Mouse (Mus musculus) hindbrain, postnatal 0 days (tissue): Measurements from ENCODE around the gene Gipc1. TPM values are rescaled to one million over a fixed set of nuclear protein-coding genes. Genes with fewer than 3 reads are reported as not detected.
A peak's percentile ranks its signal among the peaks of the same experiment; 100 is the strongest.

Experiments
- ATAC-seq: fragments of 200-750 bp; cut with Nextera tagmentation; 2 replicates; pipeline ENCODE4 v1.8.0; 2017; ENCODE audit warnings: mild to moderate bottlenecking, moderate TSS enrichment, moderate library complexity
- DNase-seq: peaks from one replicate; pipeline ENCODE4 v3.0.0-alpha.2; 2015; ENCODE audit warnings: low spot score
- H3K27ac ChIP-seq: fragments of 300-500 bp; sonication (generic); 2 replicates; pipeline ENCODE4 v1.5.1; 2014; ENCODE audit warnings: mild to moderate bottlenecking
- H3K27me3 ChIP-seq: fragments of 300-500 bp; sonication (generic); 2 replicates; pipeline ENCODE4 v1.6.1; 2014; ENCODE audit warnings: low read length, mixed read lengths; ENCODE audit not compliant: insufficient read depth
- H3K36me3 ChIP-seq: fragments of 300-500 bp; sonication (generic); 2 replicates; pipeline ENCODE4 v1.6.1; 2014; ENCODE audit warnings: low read length, mixed read lengths; ENCODE audit not compliant: insufficient read depth
- H3K4me1 ChIP-seq: fragments of 300-500 bp; sonication (generic); 2 replicates; pipeline ENCODE4 v1.6.1; 2014; ENCODE audit warnings: antibody characterized with exemption, low read length, mixed read lengths; ENCODE audit not compliant: insufficient read depth
- H3K4me2 ChIP-seq: fragments of 300-500 bp; sonication (generic); 2 replicates; pipeline ENCODE4 v1.6.1; 2014; ENCODE audit warnings: low read depth, mild to moderate bottlenecking, low read length, moderate library complexity, mixed read lengths
- H3K4me3 ChIP-seq: fragments of 300-500 bp; sonication (generic); 2 replicates; pipeline ENCODE4 v1.5.1; 2014; ENCODE audit warnings: low read length
- H3K9ac ChIP-seq: fragments of 300-500 bp; sonication (generic); replicated peaks from 2 replicates; pipeline ENCODE4 v1.6.1; 2014; ENCODE audit warnings: mild to moderate bottlenecking, low read length, moderate library complexity, mixed read lengths
- H3K9me3 ChIP-seq: fragments of 300-500 bp; sonication (generic); 2 replicates; pipeline ENCODE4 v1.6.1; 2016; ENCODE audit warnings: low read length, mixed read lengths
- CTCF ChIP-seq: IDR thresholded peaks from 2 replicates; pipeline ENCODE4 v1.5.1; 2016; ENCODE audit warnings: antibody characterized with exemption, control low read depth, low read depth
- WGBS: fragments of 180-500 bp; shearing (Covaris S2); extraction: QIAGEN DNeasy Blood & Tissue Kit; methylation state at CpG from one replicate; pipeline ENCODE4 v1.1.7; 2014; 5-methylcytosine and 5-hydroxymethylcytosine counted together
- polyA plus RNA-seq: library from polyadenylated mRNA; unstranded; fragments of >200 nt; fragmentation: Nextera tagmentation; extraction: Ambion mirVana; gene quantifications from 2 replicates; pipeline ENCODE4 v1.2.1, GENCODE M21; 2015
- total RNA-seq: library from RNA; depleted of rRNA; stranded (reverse); fragments of >200 nt; gene quantifications from 2 replicates; pipeline ENCODE4 v1.2.3, GENCODE M21; 2014

The Gipc1 gene
- total and polyA plus RNA-seq, 2 experiments from 2014 or later: 84.9 to 114 TPM

GRCm38 (mm10) chr8:83639649-83640048 lies 12.8 kb upstream of the Gipc1 start:
- ATAC-seq: no peak
- no peak overlapping the region for H3K27ac ChIP-seq

DNA sequence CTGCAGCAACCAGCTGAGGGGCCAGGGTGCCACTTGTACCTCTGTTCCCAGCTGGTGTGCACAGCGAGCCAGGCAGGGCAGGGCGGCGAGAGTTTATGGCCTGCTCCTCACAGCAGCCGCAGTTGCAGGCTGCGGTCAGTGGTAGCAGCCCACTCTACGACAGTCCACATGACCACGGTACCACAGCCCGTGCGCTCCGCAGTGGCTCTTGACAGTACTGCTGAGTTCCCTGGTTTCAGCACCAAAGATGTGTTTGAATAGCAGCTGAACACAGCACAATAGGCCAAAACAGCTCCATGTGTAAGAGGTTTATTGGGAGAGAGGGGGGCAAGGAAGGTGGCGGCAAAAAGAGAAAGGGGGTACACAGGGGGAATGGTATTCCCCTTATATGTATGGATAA lies 5.0 kb upstream of the Gipc1 start:
- no peak for TF ChIP-seq CTCF
- 96% methylated on average over 11 of the region's 11 CpGs for WGBS
- Histone ChIP-seq H3K27ac (no peak overlapping the region), H3K9ac (no peak overlapping the region), H3K4me1 (0 out of 2 replicates have a peak, but pooled peaks cover 5% of the 10 kb centered on the region), H3K27me3 (no peaks in the 10 kb centered on the region), H3K4me3 (no peak overlapping the region), H3K9me3 (no peaks in the 10 kb centered on the region), H3K36me3 (no peaks in the 10 kb centered on the region), H3K4me2 (no peak overlapping the region)
- DNase-seq (no peak), ATAC-seq (no peak)

More at GRCm38 (mm10) chr8:83639649-83640048, 12.8 kb upstream of the Gipc1 start:
- WGBS: 63% methylated on average over 5 of the region's 5 CpGs
- Histone ChIP-seq H3K9ac (no peak overlapping the region), H3K4me2 (no peak overlapping the region), H3K4me1 (no peaks in the 10 kb centered on the region), H3K36me3 (no peaks in the 10 kb centered on the region), H3K4me3 (no peak overlapping the region), H3K9me3 (peaks cover 5% of the 10 kb centered on the region; the same call in 1 of the 2 replicates), H3K27me3 (no peaks in the 10 kb centered on the region)
- TF ChIP-seq CTCF: no peak
- no peak for DNase-seq

- Histone ChIP-seq H3K9ac (no peak overlapping the region), H3K27ac (no peak overlapping the region), H3K27me3 (no peaks in the 10 kb centered on the region), H3K4me3 (no peak overlapping the region), H3K36me3 (no peaks in the 10 kb centered on the region), H3K4me2 (no peak overlapping the region), H3K9me3 (no peaks in the 10 kb centered on the region), H3K4me1 (0 out of 2 replicates have a peak, but pooled peaks cover 5% of the 10 kb centered on the region)
- ATAC-seq: no peak
- WGBS: 92% methylated on average over 4 of the region's 4 CpGs
- no peak for TF ChIP-seq CTCF
- DNase-seq: no peak
Measured at GRCm38 (mm10) chr8:83648031-83648430, 4.4 kb upstream of the Gipc1 start.

DNA sequence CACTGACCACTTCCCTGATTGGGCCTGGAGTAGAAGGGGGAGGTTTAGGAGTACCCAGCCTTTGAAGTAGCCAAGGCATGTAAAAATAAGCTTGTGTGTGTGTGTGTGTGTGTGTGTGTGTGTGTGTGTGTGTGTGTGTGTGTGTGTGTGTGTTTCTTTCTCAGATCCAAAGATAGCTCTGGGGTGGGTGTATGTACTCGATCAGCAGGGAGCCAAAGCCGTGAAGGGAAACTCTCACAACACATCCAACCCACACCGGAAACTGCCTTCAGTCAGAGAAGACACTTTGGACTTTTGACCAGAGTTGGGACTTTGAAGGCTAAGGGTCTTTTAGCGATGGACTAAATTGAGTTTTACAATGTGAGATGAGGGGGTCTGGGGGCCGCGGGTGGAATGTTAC lies 2.8 kb upstream of the Gipc1 start:
- 0 out of 2 replicates have a peak, but pooled peaks cover 12% of the 10 kb centered on the region for H3K4me1 ChIP-seq
- H3K4me3 ChIP-seq: no peak overlapping the region
- no peak for ATAC-seq
- no peak overlapping the region for H3K27ac ChIP-seq
- no peak for DNase-seq
- 94% methylated on average over 6 of the region's 6 CpGs for WGBS
- no peaks in the 10 kb centered on the region for H3K27me3 ChIP-seq
- no peak for TF ChIP-seq CTCF
- H3K9me3 ChIP-seq: no peaks in the 10 kb centered on the region
- H3K9ac ChIP-seq: no peak overlapping the region
- H3K36me3 ChIP-seq: no peaks in the 10 kb centered on the region
- H3K4me2 ChIP-seq: no peak overlapping the region

DNA sequence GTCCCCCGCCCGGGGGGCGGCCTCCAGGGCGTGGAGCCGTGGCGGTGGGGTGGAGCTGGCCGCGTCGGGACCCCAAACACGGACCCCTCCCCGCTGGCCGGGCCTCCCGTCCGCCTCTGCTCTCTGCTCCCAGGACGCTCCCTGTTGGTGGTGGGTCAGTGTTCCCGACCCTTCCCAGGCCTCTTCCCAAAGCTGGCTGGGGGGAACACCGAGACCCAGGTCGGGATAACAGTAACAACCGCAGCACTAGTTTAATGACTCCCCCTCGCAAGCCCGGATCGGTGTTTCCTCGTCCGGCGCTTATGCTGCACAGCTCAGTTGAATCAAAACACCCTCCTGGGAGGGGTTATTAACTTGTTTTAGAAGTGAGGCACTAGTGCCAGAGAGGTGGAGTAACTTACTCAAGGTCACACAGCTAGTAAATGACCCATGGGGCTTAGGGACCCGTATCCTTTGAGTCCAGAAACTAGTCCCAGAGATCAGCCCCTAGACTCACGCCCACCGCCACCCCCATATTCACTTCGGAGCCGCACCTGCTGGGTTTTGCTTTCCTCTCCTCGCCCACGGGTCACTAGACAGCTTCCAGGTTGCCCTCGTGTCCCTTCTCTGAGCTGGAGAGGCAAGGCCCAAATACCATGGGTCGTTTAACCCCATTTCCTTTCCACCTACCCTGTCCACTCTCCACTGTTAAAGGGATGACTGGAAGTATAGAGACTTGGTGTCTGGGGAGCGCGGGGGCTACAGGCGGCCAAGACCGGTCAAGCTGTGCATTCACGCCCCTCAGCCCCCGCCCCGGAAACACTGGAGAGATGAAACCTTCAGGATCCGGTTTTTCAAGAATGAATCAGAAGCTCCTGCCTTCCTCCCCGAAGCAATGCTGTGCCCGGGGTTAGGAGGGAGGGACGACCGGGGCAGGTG lies 526 bp downstream of the Gipc1 start:
- Histone ChIP-seq H3K4me1 (0 out of 2 replicates have a peak, but pooled peaks cover 12% of the 10 kb centered on the region), H3K9me3 (no peaks in the 10 kb centered on the region), H3K4me3 (peak overlapping the region; percentile 85), H3K36me3 (no peaks in the 10 kb centered on the region), H3K4me2 (peak overlapping the region; percentile 91), H3K27ac (peak overlapping the region; percentile 75), H3K27me3 (no peaks in the 10 kb centered on the region), H3K9ac (peak overlapping the region; percentile 88)
- WGBS: 3% methylated on average over 34 of the region's 46 CpGs
- no peak for DNase-seq
- no peak for TF ChIP-seq CTCF
- ATAC-seq: no peak

- H3K4me3 ChIP-seq: peak overlapping the region; percentile 85
- H3K9ac ChIP-seq: peak overlapping the region; percentile 88
- ATAC-seq (no peak), DNase-seq (no peak)
- 0 out of 2 replicates have a peak, but pooled peaks cover 12% of the 10 kb centered on the region for H3K4me1 ChIP-seq
- TF ChIP-seq CTCF: no peak
- peak overlapping the region; percentile 91 for H3K4me2 ChIP-seq
- H3K9me3 ChIP-seq: no peaks in the 10 kb centered on the region
- H3K27me3 ChIP-seq: no peaks in the 10 kb centered on the region
- H3K36me3 ChIP-seq: no peaks in the 10 kb centered on the region
- WGBS: 42% methylated on average over 10 of the region's 10 CpGs
- no peak overlapping the region; the same call in 1 of the 2 replicates for H3K27ac ChIP-seq
Measured at GRCm38 (mm10) chr8:83653662-83654017, 1.2 kb downstream of the Gipc1 start.

DNA sequence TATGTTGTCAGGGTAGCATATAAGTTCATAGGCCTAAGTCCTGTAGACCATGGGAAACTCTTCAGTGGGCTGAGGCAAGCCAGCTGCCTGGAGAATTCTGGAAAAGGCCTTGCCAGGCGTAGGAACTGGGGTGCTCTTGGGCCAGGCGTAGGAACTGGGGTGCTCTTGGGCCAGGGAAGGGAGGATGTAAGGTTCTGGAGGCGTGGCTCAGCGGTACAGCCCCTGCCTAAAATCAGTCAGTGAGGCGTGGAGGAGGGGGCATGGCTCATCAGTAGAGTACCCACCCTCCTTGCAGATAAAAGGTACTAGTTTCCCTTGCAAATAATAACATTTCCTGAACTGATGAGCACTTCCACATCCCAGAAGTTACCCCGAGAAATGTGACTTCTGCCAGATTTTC lies 2.2 kb downstream of the Gipc1 start:
- no peak overlapping the region for H3K4me2 ChIP-seq
- H3K27me3 ChIP-seq: no peaks in the 10 kb centered on the region
- WGBS: 93% methylated on average over 6 of the region's 6 CpGs
- 0 out of 2 replicates have a peak, but pooled peaks cover 12% of the 10 kb centered on the region for H3K4me1 ChIP-seq
- H3K36me3 ChIP-seq: no peaks in the 10 kb centered on the region
- no peak overlapping the region for H3K4me3 ChIP-seq
- no peak overlapping the region for H3K9ac ChIP-seq
- no peak overlapping the region for H3K27ac ChIP-seq
- H3K9me3 ChIP-seq: no peaks in the 10 kb centered on the region
- no peak for ATAC-seq
- DNase-seq: no peak
- TF ChIP-seq CTCF: no peak
